Mouse (Mus musculus): Measurements from ENCODE around the gene Mdk.

DNA sequence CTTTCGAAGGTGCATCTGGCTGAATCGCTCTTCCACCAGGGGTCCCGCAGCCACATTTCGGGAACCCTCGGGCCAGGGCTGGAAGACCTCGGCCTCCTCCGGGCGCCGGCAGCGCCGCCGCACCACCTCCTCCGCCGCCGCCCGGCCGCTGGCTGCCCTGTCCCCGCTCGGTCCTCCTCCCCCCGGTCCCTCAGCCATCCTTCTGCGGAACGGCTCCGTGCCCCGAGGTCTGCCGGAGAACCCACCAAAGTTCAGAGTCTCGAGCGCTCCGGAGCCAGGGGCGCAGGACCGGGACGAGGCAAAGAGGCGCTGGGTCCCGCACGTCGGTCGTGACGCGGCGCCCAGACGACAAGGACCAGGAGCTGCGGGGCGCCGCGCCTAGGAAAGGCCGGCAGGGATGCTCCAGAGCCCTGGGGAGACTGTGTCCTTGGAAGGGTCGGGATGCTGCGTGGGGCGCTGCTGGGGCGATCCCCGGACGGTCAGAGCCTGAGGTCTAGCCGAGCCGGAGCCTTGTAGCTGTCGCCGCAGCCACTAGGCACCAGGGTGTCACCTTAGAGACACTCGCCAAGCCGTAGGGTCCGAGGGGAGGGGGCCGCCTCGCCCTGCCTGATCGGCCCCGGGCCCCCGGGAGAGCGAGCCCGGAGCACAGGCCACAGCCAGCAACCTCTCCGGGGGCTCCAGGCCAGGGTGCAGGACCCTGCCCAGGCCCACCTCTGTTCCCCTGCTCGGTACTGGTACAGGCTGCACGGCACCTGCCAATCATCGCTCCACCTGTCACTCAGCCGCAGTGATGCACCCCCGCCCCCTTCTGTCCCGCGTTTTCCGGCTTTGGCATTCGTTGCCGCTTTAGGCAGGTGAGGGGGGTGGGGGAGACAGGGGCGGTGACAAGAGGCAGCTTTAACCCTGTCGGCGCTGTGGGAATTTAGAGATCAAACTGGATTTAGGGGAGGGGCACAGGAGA is 43.8 kb upstream of the Mdk start, which contains the start of gene Dgkz:
- TF ChIP-seq POLR2A (IDR thresholded peaks at IDR 0.05; ENCODE audit: low read depth, low read length): no peak
- TF ChIP-seq CTCF (IDR thresholded peaks at IDR 0.05; ENCODE audit: extremely low read depth, insufficient read depth, insufficient read length, insufficient replicate concordance): no peak
